Mouse (Mus musculus) ovary, adult 10 weeks (tissue): ENCODE data around the gene Sult3a1. TPM values are rescaled to one million over a fixed set of nuclear protein-coding genes. Genes with fewer than 3 reads are reported as not detected.

Experiments
- polyA plus RNA-seq: library from polyadenylated mRNA; stranded (reverse); fragments of 350-450 nt; fragmentation: Illumina TruSeq; extraction: RNeasy Lipid Tissue Mini Kit (QIAGEN cat#74804); gene quantifications from one replicate; pipeline ENCODE4 v1.2.3, GENCODE M21; 2014

The Sult3a1 gene
- not detected for polyA plus RNA-seq

DNA sequence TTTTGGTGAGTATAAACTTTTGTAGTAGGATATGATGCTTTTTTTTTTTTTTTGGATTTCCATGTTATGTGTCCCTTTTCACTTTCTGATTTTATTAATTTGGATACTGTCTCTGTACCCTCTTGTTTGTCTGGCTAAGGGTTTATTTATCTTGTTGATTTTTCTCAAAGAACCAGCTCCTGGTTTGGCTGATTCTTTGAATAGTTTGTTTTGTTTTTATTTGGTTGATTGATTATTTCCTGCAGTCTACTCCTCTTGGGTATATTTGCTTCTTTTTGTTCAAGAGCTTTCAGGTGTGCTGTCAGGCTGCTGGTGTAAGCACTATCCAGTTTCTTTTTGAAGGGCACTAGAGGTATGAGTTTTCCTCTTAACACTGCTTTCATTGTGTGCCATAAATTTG, at the start of gene Sult3a1:
Sult3a1 (plus strand) TSS at position 301 of the 400 bp plus-strand sequence.

DNA sequence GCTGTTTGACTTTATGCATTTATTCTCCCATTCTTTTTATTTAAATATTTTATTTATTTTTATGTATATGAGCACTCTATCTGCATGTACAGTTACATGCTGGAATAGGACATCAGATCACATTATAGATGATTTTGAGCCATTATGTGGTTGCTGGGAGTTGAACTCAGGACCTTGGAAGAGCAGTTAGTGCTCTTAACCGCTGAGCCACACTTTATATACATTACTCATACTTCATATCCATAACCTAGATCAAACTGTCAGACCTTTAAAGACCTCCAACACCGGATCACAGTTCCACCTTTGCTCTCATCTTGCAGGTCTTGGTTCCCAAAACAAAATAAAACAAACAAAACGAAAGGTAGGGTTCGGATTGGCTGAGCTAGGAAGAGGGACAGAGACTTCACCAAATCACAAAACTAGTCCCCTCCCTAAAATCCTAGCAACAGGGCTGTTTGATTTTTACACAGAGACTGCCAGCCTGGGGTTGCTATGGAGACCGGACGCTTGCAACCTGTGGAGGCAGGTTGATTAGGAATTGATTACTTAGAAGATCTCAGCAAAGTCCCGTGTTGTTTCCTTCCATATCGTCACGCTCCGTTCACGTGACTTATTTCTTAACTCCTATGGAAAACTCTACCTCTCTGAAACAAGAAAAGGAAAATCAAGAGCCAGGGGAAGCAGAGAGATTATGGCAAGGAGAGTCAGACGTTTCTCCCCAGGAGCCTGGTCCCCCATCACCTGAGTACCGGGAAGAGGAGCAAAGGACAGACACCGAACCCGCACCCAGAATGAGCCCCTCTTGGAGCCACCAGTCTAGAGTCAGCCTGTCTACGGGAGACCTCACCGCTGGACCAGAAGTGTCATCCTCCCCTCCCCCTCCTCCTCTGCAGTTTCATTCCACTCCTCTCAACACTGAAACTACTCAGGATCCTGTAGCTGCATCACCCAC, 47.3 kb downstream of the Sult3a1 start, which contains the start of gene Rsph4a:
Rsph4a (plus strand) TSS at position 582 of the 952 bp plus-strand sequence.

Other genes with a start within 250 kb of the Sult3a1 start
- gene Clvs2, start 233.0 kb upstream of the Sult3a1 start, polyA plus RNA-seq = 9.7 TPM
- not detected for gene Sult3a2, start 71.0 kb upstream of the Sult3a1 start, polyA plus RNA-seq
- 19.8 TPM for gene Rsph4a, start 47.4 kb downstream of the Sult3a1 start, polyA plus RNA-seq
- gene Zup1, start 93.5 kb downstream of the Sult3a1 start, polyA plus RNA-seq = 54.3 TPM
- 285 TPM for gene Rwdd1, start 161.9 kb downstream of the Sult3a1 start, polyA plus RNA-seq
- gene Trappc3l, start 179.9 kb downstream of the Sult3a1 start, polyA plus RNA-seq = 2.9 TPM
- not detected for gene Calhm4, start 186.6 kb downstream of the Sult3a1 start, polyA plus RNA-seq
- 3.8 TPM for gene Calhm5, start 238.8 kb downstream of the Sult3a1 start, polyA plus RNA-seq